14 mouse cellular contexts compared by ENCODE assay signal in the genomic region with DNA sequence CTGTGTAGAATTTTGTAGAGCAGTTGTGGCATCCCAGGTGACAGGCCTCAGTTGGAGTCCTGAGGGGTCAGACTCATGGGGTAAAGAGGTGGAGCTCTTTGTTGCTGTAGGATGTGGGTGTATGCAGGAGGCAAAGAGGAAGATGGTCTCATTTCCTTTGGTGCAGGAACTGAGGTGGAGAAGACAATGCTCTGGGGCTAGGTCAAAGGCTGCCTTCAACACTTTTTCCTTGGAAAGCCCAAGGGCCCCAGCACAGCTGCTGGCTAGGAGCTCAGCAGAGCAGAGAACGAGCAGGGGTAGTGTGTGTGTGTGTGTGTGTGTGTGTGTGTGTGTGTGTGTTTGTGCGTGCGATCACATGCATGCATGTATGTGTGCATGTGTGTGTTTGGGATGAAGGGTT.
"Had no signal": no experiment of that assay in that cellular context is flagged by ENCODE, and none has a peak within 500 bp of the region (broad histone marks: within the 10 kb centered on the region; RNA-seq: fewer than 3 reads in every experiment).

No protein-coding gene starts in this region.

- H3K27me3 ChIP-seq: liver, embryonic 13.5 days; megakaryocyte, embryonic 14.5 days; midbrain, embryonic 15.5 days; neural tube, embryonic 12.5 days had no signal

- H3K9ac ChIP-seq: limb, embryonic 12.5 days; liver, embryonic 13.5 days; liver, postnatal 0 days; midbrain, embryonic 15.5 days; neural tube, embryonic 12.5 days had no signal

- H3K9me3 ChIP-seq: limb, embryonic 12.5 days; liver, embryonic 13.5 days; midbrain, embryonic 15.5 days; neural tube, embryonic 12.5 days had no signal

- H3K27ac ChIP-seq: limb, embryonic 12.5 days; liver, embryonic 13.5 days; macrophage; midbrain, embryonic 15.5 days; neural tube, embryonic 12.5 days had no signal

- ATAC-seq: liver, postnatal 0 days; lung, postnatal 0 days; midbrain, embryonic 15.5 days had no signal

- H3K4me3 ChIP-seq: limb, embryonic 12.5 days; liver, embryonic 13.5 days; midbrain, embryonic 15.5 days; neural tube, embryonic 12.5 days had no signal

- DNase-seq: kidney, postnatal 10 days; kidney, postnatal 4 days; liver; liver, embryonic 13.5 days; liver, postnatal 0 days; thymus, adult 2 months; thymus, postnatal 25 days had no signal

- H3K36me3 ChIP-seq: limb, embryonic 12.5 days; liver, embryonic 13.5 days; midbrain, embryonic 15.5 days; neural tube, embryonic 12.5 days had no signal

- H3K4me1 ChIP-seq: liver, embryonic 13.5 days; megakaryocyte, embryonic 14.5 days had no signal

- H3K4me2 ChIP-seq: limb, embryonic 12.5 days; liver, embryonic 13.5 days; midbrain, embryonic 11.5 days; midbrain, embryonic 15.5 days; neural tube, embryonic 12.5 days had no signal
